Mouse (Mus musculus) heart, embryonic 15.5 days (tissue): ENCODE results near the gene Arl6ip4. TPM values are rescaled to one million over a fixed set of nuclear protein-coding genes. Genes with fewer than 3 reads are reported as not detected.
A peak's percentile ranks its signal among the peaks of the same experiment; 100 is the strongest.

Experiments
- ATAC-seq: fragments of 200-750 bp; cut with Nextera tagmentation; replicated peaks from 2 replicates; pipeline ENCODE4 v1.8.0; 2017; ENCODE audit warnings: low read depth, moderate TSS enrichment; ENCODE audit not compliant: insufficient number of reproducible peaks, insufficient read depth, low FRiP score
- H3K27ac ChIP-seq: fragments of 300-500 bp; sonication (generic); 2 replicates; pipeline ENCODE4 v1.5.1; 2015; ENCODE audit warnings: mild to moderate bottlenecking, inconsistent platforms
- H3K27me3 ChIP-seq: fragments of 300-500 bp; sonication (generic); 2 replicates; pipeline ENCODE4 v1.6.1; 2015; ENCODE audit warnings: inconsistent platforms
- H3K36me3 ChIP-seq: fragments of 300-500 bp; sonication (generic); 2 replicates; pipeline ENCODE4 v1.6.1; 2015; ENCODE audit warnings: mild to moderate bottlenecking, inconsistent platforms
- H3K4me1 ChIP-seq: fragments of 300-500 bp; sonication (generic); replicated peaks from 2 replicates; pipeline ENCODE4 v1.6.1; 2015; ENCODE audit warnings: inconsistent platforms
- H3K4me2 ChIP-seq: fragments of 300-500 bp; sonication (generic); 2 replicates; pipeline ENCODE4 v1.6.1; 2015; ENCODE audit warnings: inconsistent platforms, mild to moderate bottlenecking, moderate library complexity
- H3K4me3 ChIP-seq: fragments of 300-500 bp; sonication (generic); 2 replicates; pipeline ENCODE4 v1.5.1; 2015; ENCODE audit warnings: mild to moderate bottlenecking, inconsistent platforms
- H3K9ac ChIP-seq: fragments of 300-500 bp; sonication (generic); 2 replicates; pipeline ENCODE4 v1.6.1; 2015; ENCODE audit warnings: mild to moderate bottlenecking, inconsistent platforms
- H3K9me3 ChIP-seq: fragments of 300-500 bp; sonication (generic); replicated peaks from 2 replicates; pipeline ENCODE4 v1.6.1; 2016; ENCODE audit warnings: inconsistent platforms
- WGBS: fragments of 180-500 bp; shearing (Covaris S2); methylation state at CpG from one replicate; pipeline ENCODE4 v1.1.7; 2015; ENCODE audit warnings: mixed read lengths; 5-methylcytosine and 5-hydroxymethylcytosine counted together
- polyA plus RNA-seq: library from polyadenylated mRNA; unstranded; fragments of >200 nt; fragmentation: Nextera tagmentation; extraction: Ambion mirVana; gene quantifications from 2 replicates; pipeline ENCODE4 v1.2.1, GENCODE M21; 2015

The Arl6ip4 gene
- polyA plus RNA-seq, 1 experiment from 2014 or later, result 67.6 TPM

- Histone ChIP-seq H3K4me2 (no peak overlapping the region), H3K36me3 (no peaks in the 10 kb centered on the region), H3K9me3 (no peaks in the 10 kb centered on the region), H3K4me1 (peaks cover 64% of the 10 kb centered on the region), H3K27me3 (no peaks in the 10 kb centered on the region), H3K9ac (no peak overlapping the region), H3K4me3 (no peak overlapping the region), H3K27ac (peak overlapping the region; percentile 34; the same call in 1 of the 2 replicates)
- no peak for ATAC-seq
- 39% methylated on average over 7 of the region's 7 CpGs for WGBS
Measured at GRCm38 (mm10) chr5:124159453-124159852, 43.6 kb downstream of the Arl6ip4 start.

- Histone ChIP-seq H3K27ac (peak overlapping the region; percentile 72), H3K4me3 (no peak overlapping the region), H3K4me1 (peaks cover 84% of the 10 kb centered on the region), H3K4me2 (peak overlapping the region; percentile 2; the same call in 1 of the 2 replicates), H3K9ac (peak overlapping the region; percentile 23; the same call in 1 of the 2 replicates), H3K36me3 (no peaks in the 10 kb centered on the region), H3K27me3 (no peaks in the 10 kb centered on the region), H3K9me3 (no peaks in the 10 kb centered on the region)
- peak; percentile 69 for ATAC-seq
- 13% methylated on average over 10 of the region's 10 CpGs for WGBS
Measured at GRCm38 (mm10) chr5:124161831-124162230, 45.9 kb downstream of the Arl6ip4 start.

- no peak for ATAC-seq
- H3K9ac ChIP-seq, result 0 out of 2 replicates have a peak overlapping the region, but pooled peaks have one; percentile 23
- no peak overlapping the region for H3K4me3 ChIP-seq
- peak overlapping the region; percentile 2; the same call in 1 of the 2 replicates for H3K4me2 ChIP-seq
- H3K4me1 ChIP-seq, result peaks cover 91% of the 10 kb centered on the region
- H3K9me3 ChIP-seq, result no peaks in the 10 kb centered on the region
- 41% methylated on average over 5 of the region's 5 CpGs for WGBS
- H3K27ac ChIP-seq, result peak overlapping the region; percentile 72
- no peaks in the 10 kb centered on the region for H3K27me3 ChIP-seq
- no peaks in the 10 kb centered on the region for H3K36me3 ChIP-seq
Measured at GRCm38 (mm10) chr5:124162577-124162976, 46.7 kb downstream of the Arl6ip4 start.

GRCm38 (mm10) chr5:124163445-124163844 lies 47.6 kb downstream of the Arl6ip4 start:
- ATAC-seq, result no peak
- no peaks in the 10 kb centered on the region for H3K27me3 ChIP-seq
- H3K27ac ChIP-seq, result peak overlapping the region; percentile 24; the same call in 1 of the 2 replicates
- no peaks in the 10 kb centered on the region for H3K9me3 ChIP-seq
- no peak overlapping the region for H3K4me2 ChIP-seq
- WGBS, result 72% methylated on average over 11 of the region's 11 CpGs
- H3K36me3 ChIP-seq, result no peaks in the 10 kb centered on the region
- H3K4me1 ChIP-seq, result peaks cover 93% of the 10 kb centered on the region
- H3K9ac ChIP-seq, result no peak overlapping the region
- H3K4me3 ChIP-seq, result no peak overlapping the region

GRCm38 (mm10) chr5:124165622-124166570 lies 50.0 kb downstream of the Arl6ip4 start:
- H3K27ac ChIP-seq, result peak overlapping the region; percentile 90
- no peaks in the 10 kb centered on the region for H3K36me3 ChIP-seq
- no peak overlapping the region for H3K4me3 ChIP-seq
- H3K4me1 ChIP-seq, result peaks cover 90% of the 10 kb centered on the region
- peak overlapping the region; percentile 34 for H3K9ac ChIP-seq
- no peaks in the 10 kb centered on the region for H3K27me3 ChIP-seq
- H3K9me3 ChIP-seq, result no peaks in the 10 kb centered on the region
- WGBS, result 19% methylated on average over 15 of the region's 15 CpGs
- peak; percentile 38 for ATAC-seq
- peak overlapping the region; percentile 16 for H3K4me2 ChIP-seq

- Histone ChIP-seq H3K9ac (no peak overlapping the region; the same call in 1 of the 2 replicates), H3K27me3 (no peaks in the 10 kb centered on the region), H3K4me3 (no peak overlapping the region), H3K9me3 (no peaks in the 10 kb centered on the region), H3K36me3 (no peaks in the 10 kb centered on the region), H3K27ac (peak overlapping the region; percentile 90), H3K4me1 (peaks cover 91% of the 10 kb centered on the region), H3K4me2 (0 out of 2 replicates have a peak overlapping the region, but pooled peaks have one; percentile 16)
- no peak for ATAC-seq
Measured at GRCm38 (mm10) chr5:124166741-124167140, 50.9 kb downstream of the Arl6ip4 start.

- Histone ChIP-seq H3K27me3 (no peaks in the 10 kb centered on the region), H3K9ac (no peak overlapping the region), H3K9me3 (no peaks in the 10 kb centered on the region), H3K4me2 (no peak overlapping the region), H3K4me3 (no peak overlapping the region), H3K27ac (peak overlapping the region; percentile 38), H3K36me3 (no peaks in the 10 kb centered on the region), H3K4me1 (peaks cover 91% of the 10 kb centered on the region)
- ATAC-seq, result no peak
- 52% methylated on average over 10 of the region's 10 CpGs for WGBS
Measured at GRCm38 (mm10) chr5:124167621-124168020, 51.7 kb downstream of the Arl6ip4 start.

Other genes with a start within 250 kb of the Arl6ip4 start
- gene Hcar1, start 236.1 kb upstream of the Arl6ip4 start, polyA plus RNA-seq, result 0.16 and 0.34 TPM in 2 replicates
- 73.5 and 103 TPM in 2 replicates for gene Denr, start 208.9 kb upstream of the Arl6ip4 start, polyA plus RNA-seq
- 0.91 and 2.7 TPM in 2 replicates for gene Gm43518, start 188.7 kb upstream of the Arl6ip4 start, polyA plus RNA-seq
- gene Ccdc62, start 185.4 kb upstream of the Arl6ip4 start, polyA plus RNA-seq, result 4.8 and 5.6 TPM in 2 replicates
- gene Hip1r, start 142.5 kb upstream of the Arl6ip4 start, polyA plus RNA-seq, result 6.6 and 9.7 TPM in 2 replicates
- gene Vps37b, start 83.8 kb upstream of the Arl6ip4 start, polyA plus RNA-seq, result 49.9 and 56.0 TPM in 2 replicates
- 1.7 and 4.9 TPM in 2 replicates for gene Abcb9, start 20.3 kb upstream of the Arl6ip4 start, polyA plus RNA-seq
- gene Ogfod2, start 3.8 kb upstream of the Arl6ip4 start, polyA plus RNA-seq, result 18.2 and 22.3 TPM in 2 replicates
- gene Pitpnm2, start 133.7 kb downstream of the Arl6ip4 start, polyA plus RNA-seq, result 4.9 and 7.9 TPM in 2 replicates
- 10.2 TPM in 2 replicates for gene Mphosph9, start 211.9 kb downstream of the Arl6ip4 start, polyA plus RNA-seq
- gene 2810006K23Rik, start 212.0 kb downstream of the Arl6ip4 start, polyA plus RNA-seq, result 17.4 and 19.0 TPM in 2 replicates
- 87.9 and 109 TPM in 2 replicates for gene Cdk2ap1, start 247.0 kb downstream of the Arl6ip4 start, polyA plus RNA-seq